Mouse (Mus musculus) frontal cortex, postnatal 36 days (tissue): ENCODE results near the gene Mrps10.

Experiments
- DNase-seq, 2 experiments: peaks; one replicate each; pipeline ENCODE4 v3.0.0; 2022; ENCODE audit warnings: low spot score in 2 of 2

Gene Mrps10

DNA sequence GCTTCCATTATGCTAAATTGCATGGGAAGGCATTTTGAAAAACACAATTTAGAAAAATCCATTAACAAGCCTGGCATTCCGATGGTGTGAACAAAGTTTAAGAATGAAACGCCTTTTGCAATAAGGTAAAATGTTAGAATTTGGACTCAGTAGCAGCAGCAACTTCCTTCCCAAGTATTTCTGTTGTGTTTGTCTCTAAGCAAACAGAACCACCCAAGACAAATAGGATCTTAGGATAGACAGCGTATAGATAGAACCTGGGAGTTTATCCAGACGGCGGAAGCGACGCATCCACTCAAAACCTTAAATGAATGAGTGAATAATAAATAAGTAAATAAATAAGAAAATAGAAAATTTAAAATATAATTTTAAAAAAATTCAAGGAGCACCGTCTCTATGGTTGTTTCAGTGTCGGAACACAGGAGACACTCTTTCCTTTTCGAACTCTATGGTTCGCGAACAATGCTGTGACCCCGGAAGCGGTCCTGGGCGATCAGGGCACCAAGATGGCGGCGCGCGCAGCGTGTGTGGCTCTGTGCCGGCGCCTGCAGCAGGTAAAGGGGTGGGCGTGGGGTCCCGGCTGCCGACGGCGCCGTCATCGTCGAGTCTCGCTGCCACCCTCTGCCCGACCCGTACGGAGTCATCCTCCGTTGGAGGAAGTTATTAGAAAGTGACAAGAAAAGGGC, at the start of gene Mrps10:
Gene Mrps10 (plus strand): TSS at position 487 of the 686 bp plus-strand sequence.
- peak; percentile 85 to 90 for DNase-seq

DNA sequence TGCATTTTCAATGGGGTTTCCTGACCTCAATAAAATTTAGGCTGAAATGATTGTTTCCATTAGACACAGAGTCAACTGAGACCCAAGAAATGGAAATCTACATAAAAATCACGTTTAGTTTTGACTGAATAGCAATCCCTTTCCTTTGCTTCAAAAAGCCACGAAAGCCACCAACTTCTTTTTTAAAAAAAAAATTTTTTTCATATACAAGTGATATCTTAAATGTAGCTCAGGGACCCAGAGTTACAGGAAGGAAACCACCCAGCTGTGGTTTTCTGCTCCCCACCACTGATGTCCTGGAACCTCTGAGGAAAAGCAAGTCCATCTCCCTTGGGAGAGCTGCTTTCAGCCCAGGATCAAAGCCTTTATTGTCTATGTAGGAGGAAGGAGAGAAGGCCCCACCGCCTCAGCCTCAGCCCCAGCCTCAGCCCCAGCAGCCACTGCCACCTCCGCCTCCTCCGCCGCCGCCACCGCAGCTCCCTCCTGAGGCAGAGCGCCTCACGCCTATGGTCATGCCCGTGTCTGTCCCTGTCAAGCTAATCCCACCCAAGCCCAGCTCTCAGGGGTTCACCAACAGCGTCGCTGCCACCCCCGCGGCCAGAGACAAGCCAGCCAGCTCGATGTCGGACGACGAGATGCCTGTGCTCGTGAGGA, 49.6 kb upstream of the Mrps10 start:
- no peak for DNase-seq

DNA sequence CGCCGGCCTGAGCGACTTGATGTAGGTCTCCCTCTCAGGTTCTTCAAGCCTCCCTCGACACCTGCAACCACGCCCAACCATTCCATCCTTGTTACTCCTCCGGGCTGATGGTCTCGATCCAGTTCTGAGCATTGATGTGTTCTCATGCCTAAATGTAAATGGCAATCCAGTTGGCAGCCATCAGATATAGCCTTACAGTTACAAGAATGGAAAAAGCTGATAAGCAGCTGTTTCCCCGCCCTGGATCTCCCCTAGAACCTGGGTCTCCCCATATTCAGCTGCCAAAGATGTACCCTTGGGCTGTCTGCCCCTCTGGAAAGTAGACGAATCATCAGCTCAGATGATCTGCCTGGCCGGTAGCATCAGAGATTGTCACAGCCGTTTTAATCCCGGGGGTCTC, 48.9 kb upstream of the Mrps10 start:
- DNase-seq: no peak

DNA sequence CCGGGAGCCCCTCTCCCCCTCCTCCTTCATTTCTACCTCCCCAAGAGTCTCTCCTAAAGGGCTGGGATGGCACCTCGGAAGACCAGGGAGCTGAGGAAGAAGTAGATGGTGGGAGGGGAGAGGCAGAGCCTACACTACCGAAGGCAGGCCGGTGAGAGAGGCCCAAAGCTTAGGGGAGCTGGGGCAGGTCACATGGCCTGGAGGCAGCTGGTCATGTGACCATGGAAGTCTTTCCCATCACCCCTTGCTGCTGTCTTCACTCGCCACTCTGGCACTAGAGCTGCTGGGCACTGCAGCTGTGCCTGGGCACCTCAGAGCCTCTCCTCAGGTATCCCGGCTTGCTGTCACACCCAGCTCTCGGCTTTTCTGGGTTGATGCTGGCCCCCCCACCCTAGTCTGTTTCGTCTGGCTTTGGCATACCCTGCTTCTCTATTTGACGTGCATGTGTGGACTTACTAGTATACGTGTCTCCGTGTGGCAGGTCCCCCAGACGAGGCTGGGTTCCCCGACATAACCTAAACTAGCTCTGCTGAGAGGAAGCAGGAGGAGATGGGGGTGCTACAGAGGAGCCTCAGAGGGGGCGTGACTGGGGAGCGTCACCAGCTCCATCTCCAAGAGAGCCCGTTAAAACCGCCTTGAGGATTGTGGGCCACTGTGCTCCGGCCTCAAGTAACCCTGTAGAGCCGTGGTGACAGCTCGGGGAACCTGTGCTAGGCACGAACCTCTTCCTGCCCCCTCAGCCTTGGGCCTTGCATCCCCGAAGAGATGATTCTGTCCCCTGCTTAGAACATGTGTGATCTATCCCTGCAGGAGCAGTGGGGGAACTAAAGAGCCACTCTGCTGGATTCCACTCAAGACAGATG, 46.3 kb upstream of the Mrps10 start:
- DNase-seq: peak; percentile 19 to 23

DNA sequence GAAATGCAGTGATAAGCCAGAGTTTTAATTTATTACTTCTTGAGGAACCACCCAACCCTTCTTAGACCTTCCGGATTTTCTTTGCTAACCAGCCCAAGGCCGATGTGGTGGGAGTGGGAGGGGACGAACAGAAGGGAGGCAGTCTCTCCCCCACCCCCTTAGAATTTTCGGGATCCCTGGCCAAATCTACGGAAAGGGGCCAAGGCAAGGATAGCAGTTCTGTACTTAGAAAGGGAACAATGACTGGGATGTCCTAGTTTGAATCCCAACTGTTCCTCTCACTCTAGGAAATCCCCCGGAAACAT, 45.7 kb upstream of the Mrps10 start:
- no peak for DNase-seq

DNA sequence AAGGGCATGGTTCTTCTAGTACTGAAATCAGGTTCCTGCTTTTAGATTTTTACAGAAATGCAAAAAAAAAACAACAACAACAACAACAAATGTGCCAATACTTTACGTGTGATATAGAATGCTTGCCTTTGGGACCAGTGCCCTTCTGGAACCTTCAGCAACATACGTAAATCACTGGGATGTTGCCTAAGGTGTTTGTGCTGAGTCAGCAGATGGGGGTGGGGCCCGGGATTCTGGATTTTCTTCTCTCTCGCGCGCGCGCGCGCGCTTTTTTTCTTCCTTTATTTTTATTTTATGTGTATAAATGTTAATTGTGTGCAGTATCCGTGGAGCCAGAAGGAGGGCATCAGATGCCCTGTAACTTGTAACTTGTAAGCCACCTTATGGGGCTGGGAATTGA, 41.1 kb upstream of the Mrps10 start:
- no peak for DNase-seq

DNA sequence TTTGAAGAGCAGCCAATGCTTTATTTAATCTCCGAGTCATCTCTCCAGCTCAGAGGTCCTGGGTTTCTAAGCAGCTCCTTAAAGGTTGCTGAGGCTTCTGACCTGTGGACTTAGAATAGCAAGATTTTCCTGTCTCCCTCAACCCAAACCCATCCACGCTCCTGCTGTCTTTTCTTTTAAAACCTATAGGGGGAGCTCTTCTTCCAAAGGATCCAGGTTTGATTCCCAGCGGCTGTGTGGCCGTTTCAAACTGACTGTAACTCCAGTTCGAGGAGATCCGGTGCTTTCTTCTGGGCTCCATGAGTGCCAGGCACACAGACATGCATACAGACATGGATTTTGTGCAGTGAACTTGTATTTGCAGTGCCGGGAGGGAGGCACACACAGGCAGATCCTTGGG, 40.7 kb upstream of the Mrps10 start:
- no peak for DNase-seq

DNA sequence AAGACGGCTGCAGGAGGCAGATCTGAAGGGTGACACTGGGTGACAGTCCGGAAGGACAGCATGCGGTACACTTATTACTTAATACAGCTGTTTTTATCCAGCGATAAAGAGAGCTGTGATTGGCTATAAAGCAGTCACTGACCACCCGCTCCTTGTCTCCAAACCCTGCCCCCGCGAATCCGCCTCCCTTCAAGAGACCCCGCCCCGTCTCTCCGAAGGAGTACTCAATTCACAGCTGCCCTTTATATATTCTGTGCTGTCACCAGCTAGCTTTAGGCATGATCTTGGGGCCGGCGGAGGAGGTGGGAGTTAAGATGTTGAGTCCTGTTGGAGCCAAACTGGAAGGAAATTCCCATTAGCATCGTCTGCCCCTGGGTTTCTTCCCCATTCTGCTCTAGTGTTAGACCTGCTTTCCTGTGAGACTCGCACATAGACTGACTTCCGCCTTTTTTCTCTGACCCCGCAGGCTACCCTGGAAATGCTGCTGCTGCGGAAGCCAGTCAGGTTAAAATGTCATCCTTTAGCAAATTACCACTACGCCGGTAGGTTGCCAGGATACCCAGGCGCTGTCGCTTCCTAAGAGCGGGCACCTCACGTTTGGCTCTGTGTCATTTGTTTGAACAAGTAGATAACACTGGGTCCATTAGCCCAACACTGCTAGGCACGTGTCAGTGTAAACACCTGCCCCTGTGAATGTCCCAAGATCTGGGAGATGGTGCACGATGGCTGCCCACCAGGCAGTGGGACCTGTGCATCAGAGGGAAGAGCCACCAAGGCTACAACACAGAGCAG, 39.9 kb upstream of the Mrps10 start:
- no peak for DNase-seq

DNA sequence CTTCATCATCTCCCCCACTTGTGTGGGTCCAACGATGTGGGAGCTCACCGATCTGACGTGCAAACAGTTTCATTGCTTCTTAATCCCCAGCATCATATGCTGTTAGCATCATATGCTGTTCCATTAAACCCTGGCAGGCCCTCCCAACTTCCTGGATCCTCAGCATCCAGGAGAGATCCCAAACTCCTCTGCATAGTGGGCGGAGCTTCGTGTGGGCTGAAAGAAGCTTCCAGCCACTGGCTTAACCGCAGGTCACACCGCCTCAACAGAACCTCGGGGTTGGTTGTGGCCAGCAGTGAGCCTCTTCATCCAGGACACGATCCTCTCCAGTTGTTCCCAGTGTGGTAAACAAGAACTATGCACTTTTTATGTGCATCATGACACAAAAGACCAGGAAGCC, 38.1 kb upstream of the Mrps10 start:
- no peak for DNase-seq

DNA sequence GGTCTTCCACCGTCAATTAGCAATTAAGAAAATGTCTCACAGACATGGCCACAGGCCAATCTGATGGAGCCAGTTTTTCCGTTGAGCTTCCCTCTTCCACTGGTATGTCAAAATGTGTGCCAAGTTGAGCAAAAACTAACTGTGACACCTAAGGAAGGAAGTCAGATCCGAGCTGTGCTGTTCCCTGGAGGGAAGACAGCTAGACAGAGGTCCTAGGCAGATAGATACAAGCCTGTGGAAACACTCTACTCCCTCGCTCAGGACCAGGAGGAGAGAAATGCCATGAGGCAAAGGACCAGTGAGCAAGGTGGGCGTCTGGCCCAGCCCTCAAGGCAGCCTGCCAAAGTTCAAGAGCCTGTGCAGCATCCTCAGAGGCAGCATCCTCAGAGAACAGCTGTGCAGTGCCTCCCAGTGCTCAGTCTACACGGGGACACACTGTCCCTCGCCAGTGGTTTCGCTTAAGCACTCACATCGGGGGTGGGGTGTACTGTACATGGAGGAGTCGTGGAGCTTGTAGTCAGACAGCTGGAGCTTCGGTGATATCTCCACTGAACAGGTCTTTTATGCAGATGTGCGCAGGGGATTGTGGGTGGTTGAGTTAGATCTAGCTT, 36.6 kb upstream of the Mrps10 start:
- DNase-seq: peak; percentile 25 to 29

DNA sequence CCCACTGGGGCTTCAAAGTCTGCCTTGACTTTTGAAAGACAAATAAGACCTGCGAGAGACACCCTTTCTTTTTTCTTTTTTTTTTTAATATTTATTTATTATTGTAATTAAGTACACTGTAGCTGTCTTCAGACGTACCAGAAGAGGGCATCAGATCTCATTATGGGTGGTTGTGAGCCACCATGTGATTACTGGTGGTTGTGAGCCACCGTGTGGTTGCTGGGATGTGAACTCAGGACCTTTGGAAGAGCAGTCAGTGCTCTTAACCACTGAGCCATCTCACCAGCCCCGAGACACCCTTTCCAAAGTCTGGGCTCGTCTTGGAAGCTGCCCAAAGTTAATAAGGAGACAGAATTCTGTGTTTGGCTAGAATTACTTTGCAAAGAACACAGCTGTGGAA, 36.0 kb upstream of the Mrps10 start:
- peak in 1 of 2 experiments; percentile 28 for DNase-seq

DNA sequence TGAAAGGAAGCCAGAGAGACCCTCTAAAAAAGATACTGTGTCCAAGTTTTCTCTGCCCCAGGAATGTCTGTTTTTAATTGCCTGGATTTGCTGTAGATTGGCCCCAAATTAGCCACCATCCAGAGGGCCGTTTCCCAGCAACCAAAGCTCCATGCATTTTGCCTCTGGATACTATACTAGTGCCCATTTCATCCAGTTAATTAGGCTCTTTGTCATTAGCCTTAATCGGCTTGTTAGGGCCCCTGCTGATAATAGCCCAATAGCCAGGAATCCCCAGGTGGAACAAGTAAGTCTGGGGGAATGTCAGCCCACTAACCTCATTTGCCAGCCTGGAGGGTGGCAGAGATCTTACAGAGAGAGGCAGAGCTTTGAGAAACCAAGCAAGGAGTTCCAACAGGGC, 35.3 kb upstream of the Mrps10 start:
- no peak for DNase-seq

DNA sequence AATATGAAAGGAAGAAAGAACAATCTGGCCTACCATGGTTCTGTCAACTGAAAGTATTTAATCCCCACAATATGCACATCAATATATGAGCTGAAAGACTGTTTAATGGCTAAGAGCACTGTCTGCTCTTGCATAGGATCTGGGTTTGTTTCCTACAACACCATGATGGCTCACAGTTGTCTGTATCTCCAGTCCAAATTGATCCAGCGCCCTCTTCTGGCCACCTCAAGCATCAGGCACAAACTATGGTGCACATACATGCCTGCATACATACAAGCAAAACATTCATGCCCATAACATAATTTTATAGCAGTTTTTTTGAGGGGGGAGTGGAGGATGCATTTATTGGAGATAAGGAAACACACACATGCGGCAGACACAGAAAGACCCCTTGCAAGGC, 25.6 kb upstream of the Mrps10 start:
- DNase-seq: no peak

DNA sequence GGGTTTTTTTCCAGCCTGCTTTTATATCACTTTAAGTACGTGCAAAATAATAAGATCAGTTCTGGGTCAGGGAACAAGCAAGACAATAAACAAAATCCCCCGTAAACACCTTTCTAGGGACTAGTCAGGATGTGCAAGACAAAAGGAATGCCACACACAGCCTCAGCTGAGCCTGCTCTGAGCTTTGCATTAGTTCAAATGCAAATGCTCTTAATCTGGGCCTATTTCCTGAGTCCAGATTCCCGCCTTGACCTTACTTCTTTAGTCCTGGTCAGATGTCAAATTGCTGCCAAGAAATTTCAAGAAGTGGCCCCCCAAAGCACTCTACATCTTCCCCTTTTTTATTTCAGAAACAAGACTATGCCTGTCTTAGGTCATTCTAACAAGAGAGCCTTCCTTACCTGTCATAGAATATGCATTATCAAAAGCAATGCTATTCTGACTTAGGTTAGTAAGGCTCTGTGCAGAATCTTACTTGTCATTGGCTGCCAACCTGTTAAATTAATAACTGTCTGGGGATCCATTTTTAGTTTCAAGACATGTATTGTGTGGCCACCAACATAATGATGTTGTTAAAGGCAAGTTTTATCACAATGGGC, 18.9 kb upstream of the Mrps10 start:
- DNase-seq: no peak

DNA sequence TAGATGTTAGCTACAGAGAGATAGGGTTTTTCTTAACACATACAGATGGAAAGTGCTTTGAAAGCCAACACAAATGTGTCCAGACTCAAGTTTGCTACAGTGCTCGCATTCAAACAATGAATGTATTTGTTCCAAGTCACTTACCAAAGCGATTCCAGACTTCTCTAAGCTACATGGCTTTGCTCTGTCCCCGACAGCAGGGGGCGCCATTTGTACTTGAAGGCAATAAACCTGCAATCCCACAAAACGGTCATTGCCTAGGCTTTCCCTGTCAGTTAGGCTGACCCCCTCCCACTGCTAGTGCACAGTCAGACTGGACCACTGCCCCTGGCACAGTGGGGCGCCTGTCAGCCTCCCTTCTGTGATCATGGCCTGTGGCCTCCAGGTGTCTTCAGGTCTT, 8.7 kb upstream of the Mrps10 start:
- DNase-seq: peak; percentile 34 to 46

DNA sequence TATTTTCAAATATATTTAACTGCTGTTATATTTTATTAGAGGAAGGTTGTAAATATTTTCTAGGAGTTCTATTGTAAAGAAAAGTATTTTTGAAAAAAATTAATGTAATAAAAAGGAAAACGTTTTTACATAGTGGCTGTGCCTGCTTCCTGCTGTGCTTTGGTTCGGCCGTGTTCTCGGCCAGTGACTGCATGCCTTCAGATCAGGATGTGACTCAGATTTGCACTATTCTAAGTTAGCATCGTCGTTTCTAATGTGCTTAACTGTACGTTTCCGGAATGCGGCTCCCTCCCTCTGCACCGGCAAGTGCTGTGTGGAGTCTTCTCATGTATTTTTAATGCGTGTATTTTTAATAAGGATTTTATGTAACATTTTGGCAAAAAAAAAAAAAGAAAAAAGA, 7.3 kb upstream of the Mrps10 start:
- no peak for DNase-seq

DNA sequence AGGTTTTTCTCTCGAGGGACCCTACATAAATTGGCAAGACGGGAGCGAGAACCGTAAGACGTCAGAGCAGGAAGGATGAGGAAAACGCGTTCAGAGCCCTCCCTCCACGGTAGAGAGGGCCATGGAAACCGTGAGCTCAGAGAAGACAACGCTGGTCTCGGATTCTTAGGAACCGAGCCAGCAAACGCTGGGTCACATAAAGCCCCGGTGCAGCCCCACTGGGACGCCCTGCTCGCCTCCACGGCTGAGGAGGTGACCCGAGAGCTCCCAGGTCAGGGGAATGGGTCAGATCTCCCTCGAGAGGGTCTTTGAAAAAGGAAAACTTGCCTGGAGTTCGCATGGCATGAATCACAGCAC, 378 bp downstream of the Mrps10 start:
- no peak for DNase-seq

DNA sequence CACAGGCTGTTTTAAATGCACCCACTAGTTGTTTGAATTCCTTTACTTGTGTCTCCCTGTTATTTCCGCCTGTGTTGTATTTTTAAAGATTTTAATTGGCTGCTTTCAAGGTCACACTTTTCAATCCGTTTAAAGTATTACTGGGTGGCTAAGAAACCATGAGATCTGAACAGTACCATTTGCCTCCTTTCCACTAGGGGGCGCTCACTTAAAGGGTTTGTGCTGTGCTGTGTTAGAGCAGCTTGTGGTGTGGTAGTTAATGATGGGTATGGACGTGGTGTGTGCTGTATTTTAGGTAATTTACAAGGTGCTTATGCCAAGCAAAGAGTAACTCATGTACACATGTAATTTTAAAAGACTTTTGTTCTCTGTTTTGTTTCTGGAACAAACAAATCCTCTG, 2.8 kb downstream of the Mrps10 start:
- peak; percentile 21 to 71 for DNase-seq

DNA sequence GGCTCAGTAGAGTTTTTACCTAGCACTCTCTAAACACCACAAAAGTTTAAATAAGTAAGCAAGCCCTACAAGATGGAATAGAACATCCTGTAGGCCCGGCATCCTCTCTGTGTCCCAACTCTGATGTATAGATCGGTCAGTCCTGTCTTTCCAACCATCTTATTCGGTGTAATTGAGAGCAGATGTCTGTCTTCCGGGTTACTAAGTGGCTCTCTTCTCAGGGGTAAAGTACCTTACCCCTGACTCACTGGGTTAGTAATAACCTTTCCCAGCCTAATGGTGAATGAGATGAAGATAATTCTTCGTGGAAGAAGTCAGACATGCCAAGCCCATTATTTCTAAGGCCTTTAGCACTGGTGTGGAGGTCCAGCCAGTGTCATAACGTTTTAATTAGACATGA, 5.3 kb downstream of the Mrps10 start:
- no peak for DNase-seq

DNA sequence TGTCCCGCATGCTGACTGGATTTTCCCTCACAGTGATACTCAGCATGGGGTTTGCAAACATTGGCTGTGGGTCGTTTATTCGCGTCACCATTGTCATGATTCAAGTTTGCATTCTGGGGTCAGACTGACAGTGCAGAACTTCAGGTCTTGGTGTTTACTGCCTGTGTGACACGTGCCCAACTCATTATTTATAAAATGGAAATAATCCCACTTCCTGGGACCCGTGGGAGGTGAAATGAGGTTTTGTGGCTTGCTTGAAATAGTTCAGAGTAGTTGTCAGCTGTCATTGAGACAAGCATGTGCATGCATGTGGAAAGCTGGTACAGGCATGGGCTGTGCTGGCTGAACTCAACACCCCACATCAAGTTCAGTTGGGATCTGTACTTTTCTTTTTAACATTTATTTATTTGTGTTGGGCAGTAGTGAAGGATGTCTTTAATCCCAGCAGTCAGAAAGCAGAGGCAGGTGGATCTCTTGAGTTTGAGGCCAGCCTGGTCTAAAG, 8.1 kb downstream of the Mrps10 start:
- DNase-seq: no peak

DNA sequence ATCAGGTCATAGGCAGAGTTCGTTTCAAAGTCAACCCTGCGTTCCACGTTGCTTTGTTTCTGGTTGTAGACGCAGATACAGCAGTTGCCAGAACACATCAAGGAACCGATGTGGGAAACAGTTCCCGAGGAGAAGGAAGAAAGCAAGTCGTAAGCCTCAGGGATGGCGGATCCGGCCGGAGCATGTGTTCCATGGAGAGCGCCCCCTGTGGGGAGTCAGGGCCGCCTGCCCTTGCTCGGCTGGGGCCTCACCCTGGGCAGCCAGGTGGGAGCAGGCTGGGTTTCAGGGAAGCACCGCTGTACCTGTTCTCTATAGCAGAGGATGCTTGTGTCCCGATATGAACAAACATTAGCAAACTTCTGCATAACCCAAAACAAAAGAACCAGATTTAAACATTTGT, 9.4 kb downstream of the Mrps10 start:
- DNase-seq: no peak
